Mouse (Mus musculus): ENCODE data around the gene Cryl1.

GRCm38 (mm10) chr14:57332503-57332902 is 65.8 kb downstream of the Cryl1 start:
- no peak for TF ChIP-seq POLR2A (IDR thresholded peaks at IDR 0.05; ENCODE audit: insufficient read depth, low read depth, low read length)
- no peak for TF ChIP-seq CTCF (IDR thresholded peaks at IDR 0.05; ENCODE audit: insufficient read depth, low read depth, low read length)

All from olfactory bulb, adult 2 months (tissue).